ENCODE assay signal across 8 mouse cellular contexts in genomic region chr1:44551461-44552370, GRCm38 (mm10). TPM values are rescaled to one million over a fixed set of nuclear protein-coding genes. Genes with fewer than 3 reads are reported as not detected.
DNase-seq lines count a peak whose midpoint lies in the region; ATAC-seq lines count a peak whose summit lies in the region.

Gene Gulp1, plus strand, starts transcription at chr1:44551511.

- H3K36me3 ChIP-seq in hindbrain, embryonic 12.5 days = no peaks in the 10 kb centered on the region

- DNase-seq in ZHBTc4 (ENCODE audit: low read depth, low spot score) = peak; percentile 86
- peak; percentile 63 to 70 for DNase-seq in cerebellum, postnatal 25 days
- DNase-seq in frontal cortex, postnatal 36 days (ENCODE audit: low spot score in 2 of 2) = peak; percentile 35 to 58
- peak; percentile 29 to 40 for DNase-seq in layer of hippocampus, postnatal 36 days
- DNase-seq in lung, postnatal 10 days = peak; percentile 86
- DNase-seq in retina, embryonic 14.5 days (ENCODE audit: low spot score) = peak; percentile 87
- no peak for DNase-seq in thymus, postnatal 14 days

- peak within 1 kb of the TSS; percentile 73 for H3K9ac ChIP-seq in hindbrain, embryonic 12.5 days

- peak within 1 kb of the TSS; percentile 68 for H3K27ac ChIP-seq in hindbrain, embryonic 12.5 days

- H3K4me3 ChIP-seq in hindbrain, embryonic 12.5 days = peak within 1 kb of the TSS; percentile 60

- H3K9me3 ChIP-seq in hindbrain, embryonic 12.5 days (replicated peaks) = no peaks in the 10 kb centered on the region

- H3K4me1 ChIP-seq in hindbrain, embryonic 12.5 days = peaks cover 14% of the 10 kb centered on the region

- WGBS in hindbrain, embryonic 12.5 days = under 1% methylated on average over 55 of the region's 55 CpGs

- H3K4me2 ChIP-seq in hindbrain, embryonic 12.5 days (replicated peaks) = peak within 1 kb of the TSS; percentile 95

- ATAC-seq in hindbrain, embryonic 12.5 days (ENCODE audit: low FRiP score) = peak; percentile 92

- H3K27me3 ChIP-seq in hindbrain, embryonic 12.5 days = no peaks in the 10 kb centered on the region

RNA-seq across cellular contexts. Expression of gene Gulp1, which starts in this region (rescaled TPM):
- 22.8 and 27.2 TPM in 2 replicates for polyA plus RNA-seq in hindbrain, embryonic 12.5 days (2016; fragmentation: Nextera tagmentation; extraction: Ambion mirVana)
- total RNA-seq in layer of hippocampus, postnatal 36 days (2021) = 1 to 10 TPM; 3.2 to 4.3 TPM
